Mouse (Mus musculus) lung, adult 2 months (tissue): ENCODE measurements around the gene Hist1h4f.

Experiments
- CTCF ChIP-seq: fragments of 200-500 bp; IDR thresholded peaks from 2 replicates; pipeline ENCODE4 v1.5.1; 2011; ENCODE audit warnings: mild to moderate bottlenecking, low read length, control low read depth; ENCODE audit not compliant: insufficient read depth
- POLR2A ChIP-seq: fragments of 200-500 bp; IDR thresholded peaks from 2 replicates; pipeline ENCODE4 v1.6.1; 2011; ENCODE audit warnings: low read depth, mild to moderate bottlenecking, control low read depth, low read length, borderline replicate concordance; ENCODE audit errors: extremely low read depth

DNA sequence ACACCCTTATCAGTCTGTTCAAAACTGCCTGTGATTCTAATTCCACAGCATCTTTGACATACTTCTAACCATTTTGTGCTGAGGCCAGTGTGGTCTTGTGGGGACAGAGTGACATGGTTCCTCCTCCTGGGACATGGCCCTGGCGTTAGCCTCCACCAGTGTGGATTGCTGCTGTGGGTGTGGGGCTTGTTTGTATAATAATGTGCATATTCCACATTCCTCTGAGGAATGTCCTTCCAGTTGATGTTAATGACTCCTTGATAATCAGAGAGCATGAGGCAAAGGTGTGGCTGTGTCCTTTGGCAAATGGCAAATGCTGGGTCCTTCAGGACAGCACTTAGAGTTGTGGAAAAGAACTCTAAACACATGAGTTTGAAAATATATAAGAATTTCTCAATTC is 37.9 kb downstream of the Hist1h4f start:
- TF ChIP-seq CTCF (no peak), POLR2A (no peak)
